Mouse (Mus musculus) CD4-positive, CD25-positive, alpha-beta regulatory T cell (primary cell): ENCODE data around the gene Fhl2. TPM values are rescaled to one million over a fixed set of nuclear protein-coding genes. Genes with fewer than 3 reads are reported as not detected.

ENCODE experiments used
- polyA plus RNA-seq: library from polyadenylated mRNA; unstranded; fragments of 100-300 nt; shearing (Covaris generic); gene quantifications from one replicate; pipeline ENCODE4 v1.2.1, GENCODE M21; 2017

Fhl2 gene
- 2.4 TPM for polyA plus RNA-seq

GRCm38 (mm10) chr1:43196661-43197241, at the start of gene Fhl2:
Gene Fhl2, minus strand, starts transcription at chr1:43196984.

GRCm38 (mm10) chr1:43098031-43098984, 98.5 kb downstream of the Fhl2 start, which contains the start of the genes Tgfbrap1 and AI597479:
Gene Tgfbrap1, minus strand, starts transcription at chr1:43098637.
Gene AI597479, plus strand, starts transcription at chr1:43098710.

Other genes with a start within 250 kb of the Fhl2 start
- gene Gpr45, start 244.1 kb downstream of the Fhl2 start, polyA plus RNA-seq: 1.0 TPM
- 20.2 TPM for gene Tgfbrap1, start 98.3 kb downstream of the Fhl2 start, polyA plus RNA-seq
- 19.4 TPM for gene AI597479, start 98.3 kb downstream of the Fhl2 start, polyA plus RNA-seq
- 50.6 TPM for gene Nck2, start 247.6 kb upstream of the Fhl2 start, polyA plus RNA-seq